Mouse (Mus musculus): ENCODE data around the gene Gins3. TPM values are rescaled to one million over a fixed set of nuclear protein-coding genes. Genes with fewer than 3 reads are reported as not detected.

Gene Gins3
- total RNA-seq, 2 experiments from 2014 or later, result 0.46 to 0.54 TPM

- intact Hi-C loops (cut with DNase I), result no loop called here
- no peak for DNase-seq
These were observed 54.9 kb downstream of the Gins3 start for GRCm38 (mm10) chr8:95688073-95688672.

- DNase-seq, result no peak
- intact Hi-C loops (cut with DNase I), result no loop called here
These were observed 57.8 kb downstream of the Gins3 start for GRCm38 (mm10) chr8:95690929-95691541.

GRCm38 (mm10) chr8:95694631-95695030, 61.4 kb downstream of the Gins3 start:
- DNase-seq, result no peak
- intact Hi-C loops (cut with DNase I), result loop anchor here (5.0 kb wide), 1 partner anchor 347 kb away; no protein-coding TSS in a partner anchor

Other genes starting within 250 kb of the Gins3 start
- 1 to 10 TPM; 5.8 to 6.0 TPM for gene Cfap20, start 198.6 kb upstream of the Gins3 start, total RNA-seq (2021)
- gene Csnk2a2, start 143.4 kb upstream of the Gins3 start, total RNA-seq (2021), result 10 to 100 TPM; 21.5 to 21.9 TPM
- gene Ccdc113, start 99.4 kb upstream of the Gins3 start, total RNA-seq (2021), result not detected
- gene Prss54, start 57.1 kb upstream of the Gins3 start, total RNA-seq (2021), result not detected
- 1 to 10 TPM; 4.0 to 4.8 TPM for gene Ndrg4, start 43.5 kb downstream of the Gins3 start, total RNA-seq (2021)
- gene Setd6, start 82.4 kb downstream of the Gins3 start, total RNA-seq (2021), result 10 to 100 TPM in 1 of 2 experiments, 1 to 10 TPM in 1; 9.6 to 13.3 TPM
- gene Cnot1, start 174.0 kb downstream of the Gins3 start, total RNA-seq (2021), result 10 to 100 TPM; 59.0 to 63.7 TPM
- gene Sap18b, start 191.9 kb downstream of the Gins3 start, total RNA-seq (2021), result 10 to 100 TPM; 70.0 to 81.8 TPM
- 1 to 10 TPM; 5.6 to 6.3 TPM for gene Slc38a7, start 220.1 kb downstream of the Gins3 start, total RNA-seq (2021)

Measured in gastrocnemius, postnatal 36 days (tissue).